Mouse (Mus musculus) midbrain, embryonic 11.5 days (tissue): Measurements from ENCODE around the gene Zfhx2. TPM values are rescaled to one million over a fixed set of nuclear protein-coding genes. Genes with fewer than 3 reads are reported as not detected.

Experiments used
- ATAC-seq: fragments of 200-750 bp; cut with Nextera tagmentation; 2 replicates; pipeline ENCODE4 v1.8.0; 2017; ENCODE audit warnings: moderate TSS enrichment, moderate library complexity; ENCODE audit not compliant: low FRiP score
- DNase-seq: peaks from one replicate; pipeline ENCODE4 v3.0.0; 2015; ENCODE audit warnings: low spot score; ENCODE audit errors: missing footprints
- H3K27ac ChIP-seq: fragments of 300-500 bp; sonication (generic); 2 replicates; pipeline ENCODE4 v1.5.1; 2014; ENCODE audit warnings: low read depth, low read length
- H3K27me3 ChIP-seq: fragments of 300-500 bp; sonication (generic); 2 replicates; pipeline ENCODE4 v1.6.1; 2014; ENCODE audit warnings: mild to moderate bottlenecking, low read length, moderate library complexity, mixed read lengths; ENCODE audit not compliant: control insufficient read depth, insufficient read depth
- H3K36me3 ChIP-seq: fragments of 300-500 bp; sonication (generic); 2 replicates; pipeline ENCODE4 v1.6.1; 2014; ENCODE audit warnings: mild to moderate bottlenecking, low read length, moderate library complexity, mixed read lengths; ENCODE audit not compliant: control insufficient read depth, insufficient read depth
- H3K4me1 ChIP-seq: fragments of 300-500 bp; sonication (generic); 2 replicates; pipeline ENCODE4 v1.6.1; 2014; ENCODE audit warnings: low read length; ENCODE audit not compliant: control insufficient read depth, insufficient read depth
- H3K4me2 ChIP-seq: fragments of 300-500 bp; sonication (generic); 2 replicates; pipeline ENCODE4 v1.6.1; 2014; ENCODE audit warnings: mild to moderate bottlenecking, moderate library complexity
- H3K4me3 ChIP-seq: fragments of 300-500 bp; sonication (generic); 2 replicates; pipeline ENCODE4 v1.5.1; 2014; ENCODE audit warnings: low read depth, low read length
- H3K9ac ChIP-seq: fragments of 300-500 bp; sonication (generic); 2 replicates; pipeline ENCODE4 v1.6.1; 2014; ENCODE audit warnings: low read length
- H3K9me3 ChIP-seq: fragments of 300-500 bp; sonication (generic); 2 replicates; pipeline ENCODE4 v1.6.1; 2016; ENCODE audit warnings: low read length; ENCODE audit not compliant: control insufficient read depth
- WGBS: fragments of 180-500 bp; shearing (Covaris S2); extraction: QIAGEN DNeasy Blood & Tissue Kit; methylation state at CpG from one replicate; pipeline ENCODE4 v1.1.7; 2014; 5-methylcytosine and 5-hydroxymethylcytosine counted together
- polyA plus RNA-seq: library from polyadenylated mRNA; unstranded; fragments of >200 nt; fragmentation: Nextera tagmentation; extraction: Ambion mirVana; gene quantifications from 2 replicates; pipeline ENCODE4 v1.2.1, GENCODE M21; 2014

Gene Zfhx2
- polyA plus RNA-seq, 1 experiment from 2014 or later = 11.5 TPM

GRCm38 (mm10) chr14:55098067-55098466, 5.9 kb upstream of the Zfhx2 start:
- no peak for ATAC-seq
- WGBS = 67% methylated on average over 4 of the region's 4 CpGs
- Histone ChIP-seq H3K36me3 (no peaks in the 10 kb centered on the region), H3K4me2 (no peak overlapping the region), H3K9me3 (no peaks in the 10 kb centered on the region), H3K27me3 (no peaks in the 10 kb centered on the region), H3K4me3 (no peak overlapping the region), H3K27ac (no peak overlapping the region), H3K9ac (no peak overlapping the region), H3K4me1 (peaks cover 19% of the 10 kb centered on the region)
- DNase-seq = peak; percentile 93

- H3K27ac ChIP-seq = no peak overlapping the region
- no peak for DNase-seq
Observed at GRCm38 (mm10) chr14:55097646-55098045, 5.5 kb upstream of the Zfhx2 start.

GRCm38 (mm10) chr14:55096573-55097087, 4.5 kb upstream of the Zfhx2 start:
- H3K4me3 ChIP-seq = no peak overlapping the region
- H3K4me1 ChIP-seq = peaks cover 19% of the 10 kb centered on the region
- ATAC-seq (no peak), DNase-seq (no peak)
- no peak overlapping the region for H3K9ac ChIP-seq
- no peaks in the 10 kb centered on the region for H3K36me3 ChIP-seq
- WGBS = 58% methylated on average over 9 of the region's 9 CpGs
- no peaks in the 10 kb centered on the region for H3K27me3 ChIP-seq
- H3K27ac ChIP-seq = no peak overlapping the region
- H3K4me2 ChIP-seq = peak overlapping the region; percentile 2; the same call in 1 of the 2 replicates
- no peaks in the 10 kb centered on the region for H3K9me3 ChIP-seq

More at GRCm38 (mm10) chr14:55097646-55098045, 5.5 kb upstream of the Zfhx2 start:
- Histone ChIP-seq H3K4me2 (no peak overlapping the region), H3K9ac (no peak overlapping the region), H3K4me1 (peaks cover 19% of the 10 kb centered on the region), H3K27me3 (no peaks in the 10 kb centered on the region), H3K4me3 (no peak overlapping the region), H3K9me3 (no peaks in the 10 kb centered on the region), H3K36me3 (no peaks in the 10 kb centered on the region)
- 63% methylated on average over 10 of the region's 10 CpGs for WGBS
- 0 out of 2 replicates have a peak, but pooled peaks have one; percentile 7 for ATAC-seq

GRCm38 (mm10) chr14:55095671-55096070, 3.5 kb upstream of the Zfhx2 start:
- Histone ChIP-seq H3K4me3 (peak overlapping the region; percentile 60), H3K27me3 (no peaks in the 10 kb centered on the region), H3K4me1 (peaks cover 26% of the 10 kb centered on the region), H3K9me3 (no peaks in the 10 kb centered on the region), H3K9ac (peak overlapping the region; percentile 24), H3K36me3 (no peaks in the 10 kb centered on the region), H3K27ac (no peak overlapping the region), H3K4me2 (peak overlapping the region; percentile 75)
- 72% methylated on average over 12 of the region's 12 CpGs for WGBS
- ATAC-seq (no peak), DNase-seq (no peak)

- no peak for ATAC-seq
- Histone ChIP-seq H3K36me3 (no peaks in the 10 kb centered on the region), H3K4me3 (peak overlapping the region; percentile 60), H3K4me2 (peak overlapping the region; percentile 75), H3K4me1 (peaks cover 27% of the 10 kb centered on the region), H3K9me3 (no peaks in the 10 kb centered on the region), H3K27me3 (no peaks in the 10 kb centered on the region), H3K27ac (peak overlapping the region; percentile 55; the same call in 1 of the 2 replicates), H3K9ac (peak overlapping the region; percentile 80)
- DNase-seq = no peak
- WGBS = 56% methylated on average over 9 of the region's 9 CpGs
Observed at GRCm38 (mm10) chr14:55095263-55095662, 3.1 kb upstream of the Zfhx2 start.

- Histone ChIP-seq H3K27me3 (no peaks in the 10 kb centered on the region), H3K4me2 (peak within 1 kb of the TSS; percentile 75), H3K4me3 (peak within 1 kb of the TSS; percentile 60), H3K27ac (peak within 1 kb of the TSS; percentile 55), H3K36me3 (no peaks in the 10 kb centered on the region), H3K4me1 (peaks cover 29% of the 10 kb centered on the region), H3K9ac (peak within 1 kb of the TSS; percentile 80), H3K9me3 (no peaks in the 10 kb centered on the region)
- WGBS = under 1% methylated on average over 30 of the region's 30 CpGs
- DNase-seq (peak; percentile 98), ATAC-seq (peak; percentile 65)
Observed at GRCm38 (mm10) chr14:55094704-55095231, 2.6 kb upstream of the Zfhx2 start, which contains the start of gene Thtpa. TSS of gene Thtpa (plus strand) at chr14:55094784.

- no peak for DNase-seq
- ATAC-seq = no peak
- Histone ChIP-seq H3K4me1 (peaks cover 36% of the 10 kb centered on the region), H3K4me3 (no peak overlapping the region), H3K9ac (no peak overlapping the region), H3K36me3 (no peaks in the 10 kb centered on the region), H3K4me2 (no peak overlapping the region), H3K27me3 (no peaks in the 10 kb centered on the region), H3K27ac (no peak overlapping the region), H3K9me3 (no peaks in the 10 kb centered on the region)
- 39% methylated on average over 6 of the region's 6 CpGs for WGBS
Observed at GRCm38 (mm10) chr14:55093927-55094326, 1.8 kb upstream of the Zfhx2 start.

GRCm38 (mm10) chr14:55091209-55091865, 787 bp downstream of the Zfhx2 start:
- DNase-seq = peak; percentile 95
- Histone ChIP-seq H3K9ac (peak overlapping the region; percentile 89), H3K9me3 (no peaks in the 10 kb centered on the region), H3K4me3 (peak overlapping the region; percentile 69), H3K4me1 (peaks cover 25% of the 10 kb centered on the region), H3K27me3 (no peaks in the 10 kb centered on the region), H3K27ac (peak overlapping the region; percentile 85), H3K4me2 (peak overlapping the region; percentile 80), H3K36me3 (no peaks in the 10 kb centered on the region)
- 4% methylated on average over 34 of the region's 34 CpGs for WGBS
- peak; percentile 12; the same call in 1 of the 2 replicates for ATAC-seq
